Mouse (Mus musculus) cerebellum, adult 2 months (tissue): Measurements from ENCODE around the gene Slc5a3. TPM values are rescaled to one million over a fixed set of nuclear protein-coding genes. Genes with fewer than 3 reads are reported as not detected.

Experiments used
- DNase-seq, 2 experiments: peaks; one replicate each; pipeline ENCODE4 v3.0.0; 2021
- H3K27ac ChIP-seq: fragments of 200-500 bp; 2 replicates; pipeline ENCODE4 v1.5.1; 2012; ENCODE audit warnings: low read length, control low read depth, inconsistent platforms; ENCODE audit not compliant: insufficient read depth
- H3K27me3 ChIP-seq: fragments of 200-500 bp; 2 replicates; pipeline ENCODE4 v1.6.1; 2012; ENCODE audit warnings: inconsistent platforms, mild to moderate bottlenecking, low read length, moderate library complexity; ENCODE audit not compliant: control insufficient read depth, insufficient read depth
- H3K4me1 ChIP-seq: fragments of 200-500 bp; 2 replicates; pipeline ENCODE4 v1.6.1; 2011; ENCODE audit warnings: low read length; ENCODE audit not compliant: control insufficient read depth, insufficient read depth
- H3K4me3 ChIP-seq: fragments of 200-500 bp; replicated peaks from 2 replicates; pipeline ENCODE3; 2011; ENCODE audit warnings: mild to moderate bottlenecking, low read depth, low read length, control low read depth; ENCODE audit not compliant: insufficient read depth
- CTCF ChIP-seq: fragments of 200-500 bp; IDR thresholded peaks from 2 replicates; pipeline ENCODE4 v1.5.1; 2011; ENCODE audit warnings: low read depth, mild to moderate bottlenecking, control low read depth, low read length, moderate library complexity, borderline replicate concordance; ENCODE audit not compliant: insufficient read depth
- POLR2A ChIP-seq: fragments of 200-500 bp; IDR thresholded peaks from 2 replicates; pipeline ENCODE4 v1.6.1; 2011; ENCODE audit warnings: low read length, control low read depth, borderline replicate concordance; ENCODE audit not compliant: insufficient read depth
- WGBS: fragments of 180-500 bp; shearing (Covaris S2); methylation state at CpG from one replicate; pipeline ENCODE4 v1.1.7; 2018; 5-methylcytosine and 5-hydroxymethylcytosine counted together
- polyA plus RNA-seq: library from polyadenylated mRNA; depleted of rRNA; stranded (reverse); fragments of >200 nt; gene quantifications from 2 replicates; pipeline ENCODE4 v1.2.3, GENCODE M21; 2012

The Slc5a3 gene
- polyA plus RNA-seq, 1 experiment = 7.3 TPM

DNA sequence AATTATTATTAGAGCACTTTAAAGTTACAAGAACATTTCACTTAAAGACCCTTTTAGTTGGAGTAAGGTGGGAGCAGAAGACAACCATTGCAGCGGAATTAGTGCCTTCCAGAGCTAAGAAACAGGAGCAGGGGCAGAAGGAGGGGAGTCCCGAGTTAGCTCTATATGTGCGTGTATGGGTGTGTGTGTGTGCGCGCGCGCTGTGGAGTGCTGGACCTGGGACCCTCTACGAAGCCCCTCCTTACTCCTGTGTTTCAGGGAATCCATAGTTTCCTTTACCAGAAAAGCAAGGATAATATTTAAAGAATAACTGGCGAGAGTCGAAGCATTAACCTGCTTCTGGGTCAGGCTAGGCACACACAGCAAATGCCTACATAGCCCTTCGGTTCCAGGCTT, 668 bp upstream of the Slc5a3 start:
- no peak for DNase-seq
- peak overlapping the region; percentile 93 for H3K27ac ChIP-seq
- TF ChIP-seq CTCF = no peak
- no peak for TF ChIP-seq POLR2A
- no peaks in the 10 kb centered on the region for H3K27me3 ChIP-seq
- peak overlapping the region; percentile 98 for H3K4me3 ChIP-seq
- peaks cover 6% of the 10 kb centered on the region for H3K4me1 ChIP-seq
- WGBS = 6% methylated on average over 11 of the region's 11 CpGs

DNA sequence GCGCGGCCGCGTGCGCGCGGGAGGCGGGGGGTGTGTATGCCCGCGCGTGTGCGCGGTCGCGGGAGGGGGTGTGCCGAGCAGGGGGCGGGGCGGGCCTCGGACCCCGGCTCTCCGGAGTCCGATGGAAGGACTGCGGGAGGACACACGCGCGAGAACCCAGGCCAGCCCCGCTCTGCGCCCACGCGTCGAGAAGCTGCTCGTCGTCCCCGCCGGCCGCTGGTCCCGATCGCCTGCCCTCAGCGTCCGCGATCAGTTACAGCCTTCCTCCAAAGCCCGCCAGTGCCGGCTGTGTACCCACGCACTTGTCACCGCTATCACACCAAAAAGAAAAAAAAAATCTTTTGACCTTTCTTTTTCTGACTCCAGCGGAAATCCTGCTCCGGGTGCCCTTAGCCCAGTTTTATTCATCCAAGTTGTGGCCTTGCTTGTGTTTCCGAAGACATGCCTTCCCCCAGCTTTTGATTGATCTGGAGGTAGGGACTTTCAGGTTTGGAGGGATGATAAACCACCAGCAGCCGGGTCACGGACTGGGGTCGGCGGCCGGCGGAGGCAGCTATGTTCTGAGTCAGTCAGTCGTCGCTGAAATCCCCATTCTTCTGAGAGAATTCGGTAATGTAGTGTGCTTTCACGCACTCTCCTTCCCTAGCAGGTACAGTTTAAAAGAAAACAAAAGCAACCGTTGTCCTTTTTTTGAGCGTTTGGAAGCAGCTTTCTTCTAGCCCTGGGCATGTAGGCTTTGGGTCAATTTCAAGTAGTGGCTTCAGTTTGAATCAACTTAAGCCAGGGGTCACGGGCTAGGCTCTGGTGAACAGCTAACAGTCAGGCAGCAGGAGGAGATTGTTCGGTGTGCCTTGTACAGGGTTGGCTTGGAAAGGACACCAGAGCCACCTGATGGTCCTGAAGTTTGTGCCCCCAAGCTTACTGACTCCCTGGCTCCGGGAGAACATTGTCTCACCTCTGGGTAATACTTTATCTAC, 810 bp downstream of the Slc5a3 start:
- Histone ChIP-seq H3K27ac (no peak overlapping the region), H3K27me3 (no peaks in the 10 kb centered on the region), H3K4me1 (peaks cover 6% of the 10 kb centered on the region), H3K4me3 (peak overlapping the region; percentile 98)
- DNase-seq = no peak
- TF ChIP-seq POLR2A = no peak
- TF ChIP-seq CTCF = no peak
- 5% methylated on average over 57 of the region's 63 CpGs for WGBS

DNA sequence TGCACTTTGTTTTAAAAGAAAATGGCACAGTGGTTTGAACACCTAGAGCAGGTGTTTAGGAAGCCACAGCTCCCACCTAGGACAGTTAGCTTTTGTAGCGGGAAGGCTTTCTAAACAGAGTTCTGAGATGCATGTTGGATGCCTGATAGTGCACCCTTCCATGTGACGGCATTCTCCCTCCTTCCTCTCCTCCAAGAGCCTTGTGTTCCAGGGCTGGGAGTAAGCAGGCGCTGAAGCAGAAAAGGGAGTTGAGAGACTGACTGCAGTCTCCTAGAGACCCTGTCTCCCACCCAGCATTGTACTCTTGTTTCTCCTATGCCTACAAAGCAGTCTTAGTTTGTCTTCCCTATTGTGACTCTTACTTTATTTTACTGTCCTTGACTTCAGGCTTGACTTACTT, 2.1 kb downstream of the Slc5a3 start:
- DNase-seq = no peak
- H3K27ac ChIP-seq = peak overlapping the region; percentile 17; the same call in 1 of the 2 replicates
- 72% methylated on average over 3 of the region's 3 CpGs for WGBS
- H3K4me1 ChIP-seq = peaks cover 6% of the 10 kb centered on the region
- H3K4me3 ChIP-seq = peak overlapping the region; percentile 24
- H3K27me3 ChIP-seq = no peaks in the 10 kb centered on the region
- TF ChIP-seq POLR2A = no peak

DNA sequence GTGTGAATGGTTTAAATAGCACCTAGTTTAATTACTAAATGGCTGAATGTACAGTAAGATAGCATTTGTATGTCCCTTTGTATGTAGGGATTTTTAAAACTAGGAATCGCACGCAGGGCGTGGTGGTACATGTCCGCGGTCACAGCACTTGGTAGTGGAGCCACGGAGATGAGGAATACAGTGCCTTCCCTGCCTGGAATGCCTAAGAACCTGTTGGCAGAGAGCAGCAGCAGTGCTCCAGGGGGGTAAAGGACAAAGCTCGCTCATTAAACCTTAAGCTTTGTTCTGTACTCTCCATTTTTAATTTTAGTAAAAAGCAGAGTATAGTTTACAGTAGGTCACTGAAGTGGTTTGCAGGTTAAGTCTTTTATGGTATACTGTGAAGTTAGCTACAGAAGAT, 3.5 kb downstream of the Slc5a3 start:
- no peak for DNase-seq
- Histone ChIP-seq H3K4me3 (no peak overlapping the region), H3K27me3 (no peaks in the 10 kb centered on the region), H3K4me1 (peaks cover 6% of the 10 kb centered on the region), H3K27ac (no peak overlapping the region)
- 82% methylated on average over 7 of the region's 7 CpGs for WGBS
- no peak for TF ChIP-seq POLR2A

DNA sequence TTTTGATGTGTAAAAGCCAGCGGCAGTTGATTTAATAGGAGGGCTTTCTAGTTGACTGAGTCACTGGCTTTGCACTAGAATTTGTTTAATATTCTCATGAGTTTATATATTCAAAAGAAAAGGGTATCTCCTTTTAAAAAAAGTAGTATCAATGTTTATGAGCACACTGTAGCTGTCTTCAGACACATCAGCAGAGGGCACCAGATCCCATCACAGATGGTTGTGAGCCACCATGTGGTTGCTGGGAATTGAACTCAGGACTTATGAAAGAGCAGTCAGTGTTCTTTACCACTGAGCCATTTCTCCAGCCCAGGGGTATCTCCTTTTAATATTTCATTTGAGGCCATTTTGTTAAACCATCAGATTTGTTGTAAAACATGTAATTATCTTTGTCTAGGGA, 4.7 kb downstream of the Slc5a3 start:
- H3K4me1 ChIP-seq = peaks cover 6% of the 10 kb centered on the region
- WGBS = 91% methylated on average over 1 of the region's 1 CpGs
- no peak overlapping the region for H3K27ac ChIP-seq
- H3K4me3 ChIP-seq = no peak overlapping the region
- DNase-seq = no peak
- H3K27me3 ChIP-seq = no peaks in the 10 kb centered on the region
- TF ChIP-seq CTCF (no peak), POLR2A (no peak)

DNA sequence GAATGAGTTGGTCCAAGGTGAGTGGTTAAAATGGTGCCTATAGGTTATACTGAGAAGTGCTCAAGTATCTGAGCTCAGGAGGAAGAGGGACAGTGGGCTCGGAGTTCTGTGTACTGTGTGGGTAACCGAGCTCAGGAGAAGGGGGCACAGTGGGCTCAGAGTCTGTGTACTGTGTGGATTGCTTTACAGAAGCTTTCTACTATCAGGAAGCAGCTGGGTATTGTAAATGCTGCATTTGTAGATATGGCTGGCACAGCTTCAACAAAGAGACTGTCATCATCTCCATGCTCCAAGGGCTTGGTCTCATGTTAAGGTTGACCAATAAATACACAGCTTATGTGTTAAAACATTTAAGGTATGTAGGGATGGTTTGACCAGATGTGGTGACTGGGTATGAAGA, 6.7 kb downstream of the Slc5a3 start:
- H3K27me3 ChIP-seq = no peaks in the 10 kb centered on the region
- H3K27ac ChIP-seq = no peak overlapping the region
- TF ChIP-seq POLR2A (no peak), CTCF (no peak)
- H3K4me1 ChIP-seq = peaks cover under 1% of the 10 kb centered on the region; the same call in 1 of the 2 replicates
- no peak overlapping the region for H3K4me3 ChIP-seq
- WGBS = 93% methylated on average over 2 of the region's 2 CpGs
- no peak for DNase-seq

DNA sequence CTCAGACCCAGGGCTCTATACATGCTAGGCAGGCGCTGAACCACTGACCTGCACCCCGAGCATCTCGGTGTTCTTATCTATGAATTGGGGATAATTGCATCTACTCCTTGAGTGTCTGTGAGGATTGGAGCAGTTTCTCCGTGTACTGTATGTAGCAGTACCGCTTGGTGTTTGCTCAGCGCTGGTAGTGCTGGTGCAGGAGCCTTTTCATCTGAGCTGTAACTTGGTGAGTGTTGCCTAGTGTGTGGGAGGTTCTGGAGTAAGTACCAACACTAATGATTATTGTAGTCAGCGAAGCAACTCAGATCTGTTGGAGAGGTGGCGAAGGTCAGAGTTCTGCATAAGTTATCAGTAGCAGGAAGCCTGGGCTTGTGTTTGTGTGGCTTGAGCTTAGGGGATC, 12.2 kb downstream of the Slc5a3 start:
- no peak for TF ChIP-seq CTCF
- TF ChIP-seq POLR2A = no peak
- no peaks in the 10 kb centered on the region for H3K4me1 ChIP-seq
- 95% methylated on average over 8 of the region's 8 CpGs for WGBS
- H3K4me3 ChIP-seq = no peak overlapping the region
- H3K27ac ChIP-seq = no peak overlapping the region
- DNase-seq = no peak
- H3K27me3 ChIP-seq = no peaks in the 10 kb centered on the region

DNA sequence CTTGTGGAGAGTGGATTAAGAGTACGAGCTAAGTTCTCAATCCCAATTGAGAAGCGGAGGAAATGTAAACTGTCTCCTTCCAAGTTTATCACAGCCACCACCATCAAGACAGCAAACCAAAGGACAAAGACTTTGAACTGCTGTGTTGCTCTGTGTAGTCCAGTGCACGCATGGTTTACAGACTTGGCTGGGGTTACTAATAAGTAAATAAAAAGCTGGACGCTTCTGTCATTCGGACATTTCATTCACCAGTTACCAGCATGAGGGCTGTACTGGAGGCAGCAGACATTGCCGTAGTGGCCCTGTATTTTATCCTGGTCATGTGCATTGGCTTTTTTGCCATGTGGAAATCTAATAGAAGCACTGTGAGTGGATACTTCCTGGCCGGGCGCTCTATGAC, 18.7 kb downstream of the Slc5a3 start:
- Histone ChIP-seq H3K27me3 (no peaks in the 10 kb centered on the region), H3K4me1 (no peaks in the 10 kb centered on the region), H3K27ac (no peak overlapping the region), H3K4me3 (no peak overlapping the region)
- no peak for DNase-seq
- no peak for TF ChIP-seq CTCF
- TF ChIP-seq POLR2A = no peak
- 90% methylated on average over 8 of the region's 8 CpGs for WGBS
